In the genomic region with DNA sequence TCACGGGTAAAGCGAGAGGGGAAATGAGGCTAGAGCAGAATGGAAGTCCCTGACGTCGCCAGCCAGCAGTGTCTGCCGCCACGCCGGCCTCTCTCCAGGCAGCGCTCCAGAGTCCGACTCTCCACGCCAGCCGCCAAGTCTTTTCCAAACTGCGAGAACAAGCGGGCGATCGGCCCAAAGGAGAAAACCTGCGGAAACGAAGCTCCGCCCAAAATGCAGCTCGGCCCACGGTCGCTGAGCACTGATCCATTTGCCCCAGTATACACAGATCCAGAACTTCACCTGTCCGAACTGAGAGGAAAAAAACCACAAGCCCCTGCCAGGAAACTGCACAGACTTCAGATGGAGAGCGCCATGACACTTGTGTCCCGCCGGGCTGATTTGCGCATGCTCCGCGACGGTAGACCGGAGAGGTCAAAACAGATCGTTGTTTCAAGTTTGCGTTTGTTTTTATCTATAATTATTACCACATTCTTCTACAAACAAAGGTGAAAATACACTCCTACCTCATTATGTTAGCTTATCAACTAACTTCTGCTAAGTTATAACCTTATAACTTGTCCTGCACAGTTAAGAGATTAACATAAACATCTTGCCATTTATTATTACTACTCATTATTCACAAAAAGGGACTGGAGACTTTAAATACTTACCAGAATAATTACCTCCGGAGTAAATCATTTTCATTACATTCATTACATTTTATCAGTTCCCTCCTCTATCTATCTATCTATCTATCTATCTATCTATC, we compare ENCODE assay signal across 8 mouse cellular contexts. TPM values are rescaled to one million over a fixed set of nuclear protein-coding genes. Genes with fewer than 3 reads are reported as not detected.
DNase-seq lines count a peak whose midpoint lies in the region; ATAC-seq and TF ChIP-seq lines count a peak whose summit lies in the region.

TSS of gene Cdkal1 (minus strand) at position 394 of the 751 bp plus-strand sequence.

- TF ChIP-seq POLR2A in cortical plate, adult 2 months (IDR thresholded peaks at IDR 0.05; ENCODE audit: extremely low read depth, insufficient read depth, low read length), result peak; percentile 61

- H3K4me1 ChIP-seq in cortical plate, adult 2 months (ENCODE audit: control insufficient read depth, insufficient read depth, low read length), result peaks cover 1% of the 10 kb centered on the region; the same call in 1 of the 2 replicates

- intact Hi-C loops in left cerebral cortex, postnatal 10 days (cut with DNase I), result loop anchor here (2.0 to 10.0 kb wide), 4 partner anchors 127 to 679 kb away; no protein-coding TSS in a partner anchor

- TF ChIP-seq CTCF in cortical plate, adult 2 months (IDR thresholded peaks at IDR 0.05; ENCODE audit: extremely low read depth, insufficient read depth, low read length), result no peak

- peak; percentile 60 for ATAC-seq in activated CD4-positive, CD25-positive, alpha-beta regulatory T cell, adult 4 months
- peak; percentile 85 for ATAC-seq in inflammation-experienced regulatory T-cells, adult 6 months
- ATAC-seq in megakaryocyte-erythroid progenitor cell, adult 5-6 weeks (replicated peaks; ENCODE audit: low FRiP score, low TSS enrichment, poor library complexity, severe bottlenecking), result peak; percentile 90

- peak within 1 kb of the TSS; percentile 71 for H3K4me3 ChIP-seq in cortical plate, adult 2 months (ENCODE audit: insufficient read depth, low read length)

- 0 out of 2 replicates have a peak within 1 kb of the TSS, but pooled peaks have one; percentile 2 for H3K27ac ChIP-seq in cortical plate, adult 2 months (ENCODE audit: insufficient read depth, low read length)

- DNase-seq in gastrocnemius, postnatal 10 days, result peak; percentile 86
- DNase-seq in left cerebral cortex, postnatal 10 days (ENCODE audit: extremely low spot score in 1 of 2, low spot score in 2 of 2), result peak; percentile 78 to 89
- peak; percentile 83 for DNase-seq in right cerebral cortex, postnatal 25 days
- peak; percentile 71 to 84 for DNase-seq in urinary bladder, postnatal 4 days (ENCODE audit: low spot score in 2 of 2)

RNA-seq across cellular contexts. Expression of gene Cdkal1, which starts in this region (rescaled TPM):
- polyA plus RNA-seq in activated CD4-positive, CD25-positive, alpha-beta regulatory T cell, adult 4 months (2017; shearing (Covaris generic)), result 10 to 100 TPM; 28.7 to 40.9 TPM
- polyA plus RNA-seq in cortical plate, adult 2 months (2012; rRNA removed), result 6.5 and 6.7 TPM in 2 replicates
- 10 to 100 TPM; 28.5 to 29.4 TPM for total RNA-seq in gastrocnemius, postnatal 10 days (2021)
- 10 to 100 TPM; 29.6 to 54.2 (median 51.8) TPM for polyA plus RNA-seq in inflammation-experienced regulatory T-cells, adult 6 months (2017; shearing (Covaris generic))
- total RNA-seq in left cerebral cortex, postnatal 10 days (2021), result 10 to 100 TPM; 17.8 to 18.5 TPM
- total RNA-seq in megakaryocyte-erythroid progenitor cell, adult 5-6 weeks (2014; fragmentation: Nextera tagmentation), result 21.4 and 28.9 TPM in 2 replicates
- total RNA-seq in megakaryocyte-erythroid progenitor cell, adult 5-6 weeks (2017), result 18.8 and 56.2 TPM in 2 replicates

Comparison
In these comparisons a context has a peak if more than half of its experiments do, and no peak if none do; other contexts are left out.
1. Peak in every context shown above with its lines: DNase-seq, ATAC-seq, H3K4me3 ChIP-seq and H3K27ac ChIP-seq.